Mouse (Mus musculus) liver, adult 2 months (tissue): ENCODE measurements around the gene Emid1.

Experiments
- CTCF ChIP-seq: fragments of 200-500 bp; IDR thresholded peaks from 2 replicates; pipeline ENCODE4 v1.5.1; 2011; ENCODE audit warnings: low read depth, low read length, control low read depth
- POLR2A ChIP-seq: fragments of 200-500 bp; IDR thresholded peaks from 2 replicates; pipeline ENCODE4 v1.6.1; 2011; ENCODE audit warnings: low read length, control low read depth; ENCODE audit not compliant: insufficient read depth; ENCODE audit errors: extremely low read depth

DNA sequence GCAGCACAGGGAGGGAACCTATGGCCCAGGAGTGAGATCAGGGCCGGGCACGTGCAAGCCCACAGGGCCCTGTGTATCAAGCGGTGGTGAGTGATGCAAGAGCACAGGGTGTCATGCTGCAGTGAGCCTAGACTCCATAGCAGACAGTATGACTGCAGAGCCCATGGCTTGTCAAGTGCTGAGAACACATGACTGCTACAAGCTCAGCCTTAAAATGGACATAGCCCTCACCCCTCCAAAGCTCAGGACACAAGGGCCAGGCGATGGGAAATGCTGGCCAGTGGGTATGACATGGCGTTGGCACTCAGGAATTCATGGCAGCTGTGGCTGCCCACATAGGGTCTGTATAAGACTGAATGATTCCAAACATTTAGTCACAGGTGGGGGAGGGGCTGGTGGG is 45.0 kb upstream of the Emid1 start:
- TF ChIP-seq CTCF = no peak
- no peak for TF ChIP-seq POLR2A
